Mouse (Mus musculus) heart, embryonic 10.5 days (tissue): ENCODE results near the gene Atp8b3. TPM values are rescaled to one million over a fixed set of nuclear protein-coding genes. Genes with fewer than 3 reads are reported as not detected.

Experiments used
- DNase-seq: peaks from one replicate; pipeline ENCODE4 v3.0.0-alpha.2; 2017; ENCODE audit warnings: low spot score
- H3K27ac ChIP-seq: fragments of 300-500 bp; sonication (generic); 2 replicates; pipeline ENCODE4 v1.5.1; 2016; ENCODE audit warnings: mild to moderate bottlenecking
- H3K27me3 ChIP-seq: fragments of 300-500 bp; sonication (generic); 2 replicates; pipeline ENCODE4 v1.6.1; 2016; ENCODE audit warnings: mild to moderate bottlenecking; ENCODE audit not compliant: poor library complexity, insufficient read depth, severe bottlenecking
- H3K36me3 ChIP-seq: fragments of 300-500 bp; sonication (generic); 2 replicates; pipeline ENCODE4 v1.6.1; 2016; ENCODE audit warnings: mild to moderate bottlenecking, moderate library complexity
- H3K4me1 ChIP-seq: fragments of 300-500 bp; sonication (generic); 2 replicates; pipeline ENCODE4 v1.6.1; 2016; ENCODE audit warnings: mild to moderate bottlenecking
- H3K4me3 ChIP-seq: fragments of 300-500 bp; sonication (generic); 2 replicates; pipeline ENCODE4 v1.5.1; 2016; ENCODE audit warnings: mild to moderate bottlenecking, moderate library complexity
- H3K9me3 ChIP-seq: fragments of 300-500 bp; sonication (generic); 2 replicates; pipeline ENCODE4 v1.6.1; 2016; ENCODE audit warnings: mild to moderate bottlenecking, moderate library complexity
- WGBS: fragments of 180-500 bp; shearing (Covaris S2); methylation state at CpG from one replicate; pipeline ENCODE4 v1.1.7; 2016; 5-methylcytosine and 5-hydroxymethylcytosine counted together
- polyA plus RNA-seq: library from polyadenylated mRNA; unstranded; fragments of >200 nt; fragmentation: Nextera tagmentation; extraction: Ambion mirVana; gene quantifications from 2 replicates; pipeline ENCODE4 v1.2.1, GENCODE M21; 2016

The Atp8b3 gene
- polyA plus RNA-seq: 0.31 and 0.32 TPM in 2 replicates

- peaks cover 54% of the 10 kb centered on the region for H3K4me1 ChIP-seq
- H3K9me3 ChIP-seq: no peaks in the 10 kb centered on the region
- H3K4me3 ChIP-seq: peak within 1 kb of the TSS; percentile 57
- H3K27ac ChIP-seq: peak within 1 kb of the TSS; percentile 83
- peak; percentile 96 for DNase-seq
- H3K27me3 ChIP-seq: peaks cover 47% of the 10 kb centered on the region
- 3% methylated on average over 30 of the region's 30 CpGs for whole genome bisulfite sequencing
- peaks cover 30% of the 10 kb centered on the region for H3K36me3 ChIP-seq
Observed at GRCm38 (mm10) chr10:80538710-80539394, at the start of gene Atp8b3. Atp8b3 (minus strand) TSS chr10:80539124.

- H3K9me3 ChIP-seq: no peaks in the 10 kb centered on the region
- DNase-seq: no peak
- peaks cover 43% of the 10 kb centered on the region for H3K36me3 ChIP-seq
- no peaks in the 10 kb centered on the region for H3K27me3 ChIP-seq
- H3K4me1 ChIP-seq: peaks cover 65% of the 10 kb centered on the region
- 58% methylated on average over 4 of the region's 4 CpGs for WGBS
- H3K27ac ChIP-seq: peak overlapping the region; percentile 84
- H3K4me3 ChIP-seq: peak overlapping the region; percentile 35
Observed at GRCm38 (mm10) chr10:80587305-80587657, 48.4 kb upstream of the Atp8b3 start.

- peaks cover 65% of the 10 kb centered on the region for H3K4me1 ChIP-seq
- peaks cover 47% of the 10 kb centered on the region for H3K36me3 ChIP-seq
- no peak for DNase-seq
- H3K4me3 ChIP-seq: peak overlapping the region; percentile 35
- no peaks in the 10 kb centered on the region for H3K27me3 ChIP-seq
- WGBS: 93% methylated on average over 50 of the region's 51 CpGs
- H3K9me3 ChIP-seq: no peaks in the 10 kb centered on the region
- H3K27ac ChIP-seq: peak overlapping the region; percentile 84
Observed at GRCm38 (mm10) chr10:80586407-80587304, 47.7 kb upstream of the Atp8b3 start.

GRCm38 (mm10) chr10:80585581-80585980, 46.7 kb upstream of the Atp8b3 start:
- 92% methylated on average over 8 of the region's 8 CpGs for WGBS
- Histone ChIP-seq H3K27me3 (no peaks in the 10 kb centered on the region), H3K4me1 (peaks cover 63% of the 10 kb centered on the region), H3K4me3 (no peak overlapping the region; the same call in 1 of the 2 replicates), H3K36me3 (peaks cover 47% of the 10 kb centered on the region), H3K27ac (peak overlapping the region; percentile 84; the same call in 1 of the 2 replicates), H3K9me3 (no peaks in the 10 kb centered on the region)
- DNase-seq: no peak

GRCm38 (mm10) chr10:80584642-80585552, 46.0 kb upstream of the Atp8b3 start:
- DNase-seq: no peak
- no peaks in the 10 kb centered on the region for H3K9me3 ChIP-seq
- no peak overlapping the region; the same call in 1 of the 2 replicates for H3K4me3 ChIP-seq
- peaks cover 47% of the 10 kb centered on the region for H3K36me3 ChIP-seq
- no peak overlapping the region; the same call in 1 of the 2 replicates for H3K27ac ChIP-seq
- WGBS: 76% methylated on average over 12 of the region's 12 CpGs
- H3K4me1 ChIP-seq: peaks cover 62% of the 10 kb centered on the region
- H3K27me3 ChIP-seq: no peaks in the 10 kb centered on the region

GRCm38 (mm10) chr10:80584045-80584488, 45.1 kb upstream of the Atp8b3 start:
- no peak for DNase-seq
- peaks cover 61% of the 10 kb centered on the region for H3K4me1 ChIP-seq
- 63% methylated on average over 12 of the region's 12 CpGs for WGBS
- H3K27ac ChIP-seq: no peak overlapping the region
- no peaks in the 10 kb centered on the region for H3K27me3 ChIP-seq
- no peaks in the 10 kb centered on the region for H3K9me3 ChIP-seq
- H3K4me3 ChIP-seq: no peak overlapping the region
- H3K36me3 ChIP-seq: peaks cover 47% of the 10 kb centered on the region

GRCm38 (mm10) chr10:80583047-80583446, 44.1 kb upstream of the Atp8b3 start:
- 88% methylated on average over 5 of the region's 5 CpGs for WGBS
- H3K9me3 ChIP-seq: no peaks in the 10 kb centered on the region
- no peak for DNase-seq
- no peak overlapping the region for H3K4me3 ChIP-seq
- H3K36me3 ChIP-seq: peaks cover 47% of the 10 kb centered on the region
- H3K4me1 ChIP-seq: peaks cover 61% of the 10 kb centered on the region
- no peaks in the 10 kb centered on the region for H3K27me3 ChIP-seq
- H3K27ac ChIP-seq: no peak overlapping the region

- Histone ChIP-seq H3K9me3 (no peaks in the 10 kb centered on the region), H3K36me3 (peaks cover 17% of the 10 kb centered on the region), H3K4me3 (peak overlapping the region; percentile 88), H3K27ac (peak overlapping the region; percentile 92), H3K27me3 (no peaks in the 10 kb centered on the region), H3K4me1 (peaks cover 62% of the 10 kb centered on the region)
- no peak for DNase-seq
- WGBS: 9% methylated on average over 8 of the region's 8 CpGs
Observed at GRCm38 (mm10) chr10:80578911-80579310, 40.0 kb upstream of the Atp8b3 start.

GRCm38 (mm10) chr10:80578131-80578750, 39.3 kb upstream of the Atp8b3 start:
- H3K27me3 ChIP-seq: no peaks in the 10 kb centered on the region
- H3K4me3 ChIP-seq: peak overlapping the region; percentile 88
- H3K36me3 ChIP-seq: peaks cover 10% of the 10 kb centered on the region
- no peaks in the 10 kb centered on the region for H3K9me3 ChIP-seq
- WGBS: under 1% methylated on average over 29 of the region's 29 CpGs
- H3K27ac ChIP-seq: peak overlapping the region; percentile 92
- DNase-seq: peak; percentile 94
- peaks cover 62% of the 10 kb centered on the region for H3K4me1 ChIP-seq

- H3K36me3 ChIP-seq: peaks cover 6% of the 10 kb centered on the region
- no peaks in the 10 kb centered on the region for H3K9me3 ChIP-seq
- peaks cover 70% of the 10 kb centered on the region for H3K4me1 ChIP-seq
- peak within 1 kb of the TSS; percentile 88 for H3K4me3 ChIP-seq
- peak; percentile 99 for DNase-seq
- no peaks in the 10 kb centered on the region for H3K27me3 ChIP-seq
- WGBS: under 1% methylated on average over 69 of the region's 97 CpGs
- peak within 1 kb of the TSS; percentile 92 for H3K27ac ChIP-seq
Observed at GRCm38 (mm10) chr10:80577195-80578130, 38.5 kb upstream of the Atp8b3 start, which contains the start of gene Klf16. Klf16 (minus strand) TSS chr10:80577321.
